Mouse (Mus musculus): ENCODE results near the gene Gm29049. TPM values are rescaled to one million over a fixed set of nuclear protein-coding genes. Genes with fewer than 3 reads are reported as not detected.
"Not testable (repeated sequence)": the region's sequence is repeated elsewhere in the genome, so short reads cannot be mapped to it uniquely, and the experiment has no call there.

The Gm29049 gene
- total RNA-seq (2014; rRNA removed) (not detected in 2 replicates), polyA plus RNA-seq (2015; fragmentation: Nextera tagmentation; extraction: Ambion mirVana) (not detected in 2 replicates)

DNA sequence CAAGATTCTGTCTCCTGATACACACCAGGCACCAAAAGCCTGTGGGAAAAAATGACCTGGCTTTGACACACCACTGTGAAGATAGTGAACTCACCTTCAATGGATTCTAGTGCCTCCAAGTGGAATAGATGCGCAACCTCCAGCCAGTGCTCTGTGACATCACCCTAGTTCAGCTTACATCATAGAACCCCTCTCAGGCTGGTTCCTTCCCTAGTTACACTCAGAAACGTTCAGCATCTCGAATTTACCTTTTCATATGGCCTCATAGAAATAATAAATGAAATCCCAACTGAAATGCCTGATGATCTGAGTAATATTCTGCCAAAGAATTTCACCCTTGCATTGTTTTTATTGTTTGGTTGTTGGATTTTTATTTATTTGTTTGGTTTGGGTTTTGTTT is at the start of gene Gm29049:
TSS of gene Gm29049 (minus strand) at position 101 of the 400 bp plus-strand sequence.
- H3K9ac ChIP-seq (replicated peaks; ENCODE audit: low read length); H3K9me3 ChIP-seq (ENCODE audit: low read length); DNase-seq (ENCODE audit: low spot score); H3K27me3 ChIP-seq (ENCODE audit: insufficient read depth, low read length); H3K4me3 ChIP-seq (ENCODE audit: low read length); H3K36me3 ChIP-seq (ENCODE audit: insufficient read depth, low read length); H3K27ac ChIP-seq; ATAC-seq; H3K4me1 ChIP-seq (ENCODE audit: insufficient read depth, low read length); H3K4me2 ChIP-seq (ENCODE audit: low read depth, low read length): not testable (repeated sequence)
- no CpG with 5 or more reads among the region's 3 CpGs for WGBS

Other genes starting within 250 kb of the Gm29049 start
- gene Gm20825, start 74.3 kb upstream of the Gm29049 start, total RNA-seq (2014; rRNA removed) = not detected in 2 replicates
- not detected in 2 replicates for gene Gm20825, start 74.3 kb upstream of the Gm29049 start, polyA plus RNA-seq (2015; fragmentation: Nextera tagmentation; extraction: Ambion mirVana)

Data from hindbrain, postnatal 0 days (tissue).